In genomic region chr16:91538513-91538912, GRCm38 (mm10) we compare ENCODE assay signal across 10 mouse cellular contexts. TPM values are rescaled to one million over a fixed set of nuclear protein-coding genes. Genes with fewer than 3 reads are reported as not detected.
DNase-seq lines count a peak whose midpoint lies in the region; ATAC-seq lines count a peak whose summit lies in the region.
"Had no signal": no experiment of that assay in that cellular context is flagged by ENCODE, and none has a peak within 500 bp of the region (broad histone marks: within the 10 kb centered on the region; RNA-seq: fewer than 3 reads in every experiment).

No protein-coding gene starts in this region.

- WGBS in heart, embryonic 14.5 days = 57% methylated on average over 9 of the region's 9 CpGs
- 81% methylated on average over 9 of the region's 9 CpGs for WGBS in midbrain, embryonic 14.5 days
- WGBS in midbrain, embryonic 15.5 days = 77% methylated on average over 9 of the region's 9 CpGs
- 64% methylated on average over 9 of the region's 9 CpGs for WGBS in limb, embryonic 10.5 days

- H3K9ac ChIP-seq in heart, embryonic 14.5 days (ENCODE audit: low read length) = 0 out of 2 replicates have a peak overlapping the region, but pooled peaks have one; percentile 14
- no peak overlapping the region for H3K9ac ChIP-seq in midbrain, embryonic 14.5 days (replicated peaks; ENCODE audit: low read length)
- no peak overlapping the region for H3K9ac ChIP-seq in midbrain, embryonic 15.5 days

- H3K4me2 ChIP-seq in heart, embryonic 14.5 days (ENCODE audit: low read length) = no peak overlapping the region
- no peak overlapping the region for H3K4me2 ChIP-seq in midbrain, embryonic 14.5 days (ENCODE audit: low read length)
- H3K4me2 ChIP-seq in midbrain, embryonic 15.5 days = no peak overlapping the region

- H3K9me3 ChIP-seq in heart, embryonic 14.5 days (ENCODE audit: control insufficient read depth, low read length) = no peaks in the 10 kb centered on the region
- no peaks in the 10 kb centered on the region for H3K9me3 ChIP-seq in midbrain, embryonic 14.5 days (ENCODE audit: control insufficient read depth, low read length)
- no peaks in the 10 kb centered on the region for H3K9me3 ChIP-seq in midbrain, embryonic 15.5 days
- no peaks in the 10 kb centered on the region for H3K9me3 ChIP-seq in limb, embryonic 10.5 days (replicated peaks)

- ATAC-seq in heart, embryonic 14.5 days (ENCODE audit: insufficient number of reproducible peaks, insufficient read depth, low FRiP score, low read depth) = no peak
- ATAC-seq in midbrain, embryonic 14.5 days (ENCODE audit: low FRiP score, low TSS enrichment) = no peak
- no peak for ATAC-seq in midbrain, embryonic 15.5 days (replicated peaks)

- no peaks in the 10 kb centered on the region for H3K36me3 ChIP-seq in heart, embryonic 14.5 days (ENCODE audit: control insufficient read depth, insufficient read depth, low read length)
- no peaks in the 10 kb centered on the region for H3K36me3 ChIP-seq in midbrain, embryonic 14.5 days (ENCODE audit: control insufficient read depth, insufficient read depth, low read length)
- H3K36me3 ChIP-seq in midbrain, embryonic 15.5 days (replicated peaks) = no peaks in the 10 kb centered on the region
- no peaks in the 10 kb centered on the region for H3K36me3 ChIP-seq in limb, embryonic 10.5 days

- H3K27ac ChIP-seq in heart, embryonic 14.5 days (replicated peaks in 1 of 2; ENCODE audit: control insufficient read depth in 1 of 2, insufficient read depth in 1 of 2, low read depth in 2 of 2, low read length in 2 of 2) = peak overlapping the region; percentile 70 to 77
- 0 out of 2 replicates have a peak overlapping the region, but pooled peaks have one; percentile 10 for H3K27ac ChIP-seq in midbrain, embryonic 14.5 days (replicated peaks; ENCODE audit: low read depth, low read length)
- H3K27ac ChIP-seq in midbrain, embryonic 15.5 days = no peak overlapping the region
- H3K27ac ChIP-seq in limb, embryonic 10.5 days = 0 out of 2 replicates have a peak overlapping the region, but pooled peaks have one; percentile 31

- no peak overlapping the region for H3K4me3 ChIP-seq in heart, embryonic 14.5 days (ENCODE audit: control insufficient read depth in 1 of 2, insufficient read depth in 1 of 2, low read depth in 1 of 2, low read length in 2 of 2)
- no peak overlapping the region for H3K4me3 ChIP-seq in midbrain, embryonic 14.5 days (replicated peaks; ENCODE audit: low read depth, low read length)
- no peak overlapping the region for H3K4me3 ChIP-seq in midbrain, embryonic 15.5 days
- no peak overlapping the region for H3K4me3 ChIP-seq in limb, embryonic 10.5 days

- intact Hi-C loops in heart, postnatal 10 days (cut with DNase I) = no loop called here

- peaks cover 32 to 35% of the 10 kb centered on the region in 2 experiments for H3K4me1 ChIP-seq in heart, embryonic 14.5 days (ENCODE audit: control insufficient read depth in 2 of 2, insufficient read depth in 2 of 2, low read length in 2 of 2)
- no peaks in the 10 kb centered on the region for H3K4me1 ChIP-seq in midbrain, embryonic 14.5 days (ENCODE audit: control insufficient read depth, insufficient read depth, low read length)
- H3K4me1 ChIP-seq in midbrain, embryonic 15.5 days = peaks cover 8% of the 10 kb centered on the region; the same call in 1 of the 2 replicates
- peaks cover 23% of the 10 kb centered on the region for H3K4me1 ChIP-seq in limb, embryonic 10.5 days

- H3K27me3 ChIP-seq in heart, embryonic 14.5 days (ENCODE audit: control insufficient read depth, insufficient read depth, low read length) = no peaks in the 10 kb centered on the region
- no peaks in the 10 kb centered on the region for H3K27me3 ChIP-seq in midbrain, embryonic 14.5 days (ENCODE audit: control insufficient read depth, insufficient read depth, low read length)
- H3K27me3 ChIP-seq in midbrain, embryonic 15.5 days (replicated peaks) = no peaks in the 10 kb centered on the region
- 0 out of 2 replicates have a peak, but pooled peaks cover 8% of the 10 kb centered on the region for H3K27me3 ChIP-seq in limb, embryonic 10.5 days (ENCODE audit: low read depth, poor library complexity, severe bottlenecking)

- no peak for DNase-seq in heart, postnatal 10 days
- no peak for DNase-seq in midbrain, embryonic 14.5 days
- DNase-seq in limb, embryonic 10.5 days (ENCODE audit: low spot score) = no peak
- DNase-seq in thymus, postnatal 14 days = peak; percentile 47
- DNase-seq in right cerebral cortex, adult 18-20 months = no peak
- no peak for DNase-seq in ovary, postnatal 36 days (ENCODE audit: low spot score)
- DNase-seq: embryo, embryonic 11 days; gastrocnemius, postnatal 14 days had no signal

RNA-seq across cellular contexts. Expression of gene Ifngr2, which starts 8.4 kb away (rescaled TPM):
- 140 and 146 TPM in 2 replicates for polyA plus RNA-seq in heart, embryonic 14.5 days (2014; fragmentation: Nextera tagmentation; extraction: Ambion mirVana)
- total RNA-seq in heart, postnatal 10 days (2021) = 100 to 1,000 TPM; 116 to 132 TPM
- polyA plus RNA-seq in midbrain, embryonic 14.5 days (2014; fragmentation: Nextera tagmentation; extraction: Ambion mirVana) = 90.2 and 94.2 TPM in 2 replicates
- 92.5 and 94.2 TPM in 2 replicates for polyA plus RNA-seq in midbrain, embryonic 15.5 days (2015; fragmentation: Nextera tagmentation; extraction: Ambion mirVana)
- polyA plus RNA-seq in limb, embryonic 10.5 days (2016; fragmentation: Nextera tagmentation; extraction: Ambion mirVana) = 24.1 and 32.9 TPM in 2 replicates

RNA-seq across cellular contexts. Expression of gene Ifnar1, which starts 53.5 kb away (rescaled TPM):
- 39.9 and 45.1 TPM in 2 replicates for polyA plus RNA-seq in heart, embryonic 14.5 days (2014; fragmentation: Nextera tagmentation; extraction: Ambion mirVana)
- 10 to 100 TPM; 46.6 to 58.9 TPM for total RNA-seq in heart, postnatal 10 days (2021)
- 38.8 and 56.1 TPM in 2 replicates for polyA plus RNA-seq in midbrain, embryonic 14.5 days (2014; fragmentation: Nextera tagmentation; extraction: Ambion mirVana)
- polyA plus RNA-seq in midbrain, embryonic 15.5 days (2015; fragmentation: Nextera tagmentation; extraction: Ambion mirVana) = 53.4 and 54.7 TPM in 2 replicates
- polyA plus RNA-seq in limb, embryonic 10.5 days (2016; fragmentation: Nextera tagmentation; extraction: Ambion mirVana) = 53.8 and 61.4 TPM in 2 replicates

RNA-seq across cellular contexts. Expression of gene Tmem50b, which starts 59.1 kb away (rescaled TPM):
- 60.5 and 67.5 TPM in 2 replicates for polyA plus RNA-seq in heart, embryonic 14.5 days (2014; fragmentation: Nextera tagmentation; extraction: Ambion mirVana)
- 10 to 100 TPM; 46.9 to 55.3 TPM for total RNA-seq in heart, postnatal 10 days (2021)
- polyA plus RNA-seq in midbrain, embryonic 14.5 days (2014; fragmentation: Nextera tagmentation; extraction: Ambion mirVana) = 72.3 and 77.8 TPM in 2 replicates
- 79.4 and 81.6 TPM in 2 replicates for polyA plus RNA-seq in midbrain, embryonic 15.5 days (2015; fragmentation: Nextera tagmentation; extraction: Ambion mirVana)
- 19.8 and 25.7 TPM in 2 replicates for polyA plus RNA-seq in limb, embryonic 10.5 days (2016; fragmentation: Nextera tagmentation; extraction: Ambion mirVana)
